Mouse (Mus musculus) E14TG2a.4 (cell line): Measurements from ENCODE around the gene Ring1.

Source experiments
- CTCF ChIP-seq: conservative IDR thresholded peaks from 2 replicates; pipeline ENCODE4 v1.5.1; 2014; ENCODE audit warnings: low read length
- NANOG ChIP-seq: IDR thresholded peaks from 2 replicates; pipeline ENCODE4 v1.6.1; 2014; ENCODE audit warnings: borderline replicate concordance, low read length, mixed read lengths
- POU5F1 ChIP-seq: IDR thresholded peaks from 2 replicates; pipeline ENCODE4 v1.6.1; 2014; ENCODE audit warnings: low read length, borderline replicate concordance

DNA sequence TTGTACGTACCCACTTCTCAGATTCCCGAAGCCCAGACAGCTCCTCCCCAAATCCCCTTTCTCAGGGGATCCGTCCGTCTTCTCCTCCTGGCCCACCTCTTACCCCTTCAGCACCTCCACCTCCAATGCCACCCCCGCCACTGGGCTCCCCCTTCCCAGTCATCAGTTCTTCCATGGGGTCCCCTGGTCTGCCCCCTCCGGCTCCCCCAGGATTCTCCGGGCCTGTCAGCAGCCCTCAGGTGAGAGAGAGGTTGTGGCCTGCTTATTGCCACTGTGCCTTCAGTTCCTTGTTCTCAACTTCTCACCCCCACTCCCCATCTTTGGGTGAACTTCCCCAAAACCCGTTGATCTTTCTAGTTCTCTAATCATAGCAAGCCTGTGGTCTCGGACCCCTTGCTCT, 8.3 kb upstream of the Ring1 start:
- TF ChIP-seq CTCF (no peak), NANOG (no peak), POU5F1 (no peak)
